Mouse (Mus musculus): ENCODE results near the gene Rrm2. TPM values are rescaled to one million over a fixed set of nuclear protein-coding genes. Genes with fewer than 3 reads are reported as not detected.
A peak's percentile ranks its signal among the peaks of the same experiment; 100 is the strongest.

Rrm2 gene
- polyA plus RNA-seq, 2 experiments: 60.6 to 128 TPM

DNA sequence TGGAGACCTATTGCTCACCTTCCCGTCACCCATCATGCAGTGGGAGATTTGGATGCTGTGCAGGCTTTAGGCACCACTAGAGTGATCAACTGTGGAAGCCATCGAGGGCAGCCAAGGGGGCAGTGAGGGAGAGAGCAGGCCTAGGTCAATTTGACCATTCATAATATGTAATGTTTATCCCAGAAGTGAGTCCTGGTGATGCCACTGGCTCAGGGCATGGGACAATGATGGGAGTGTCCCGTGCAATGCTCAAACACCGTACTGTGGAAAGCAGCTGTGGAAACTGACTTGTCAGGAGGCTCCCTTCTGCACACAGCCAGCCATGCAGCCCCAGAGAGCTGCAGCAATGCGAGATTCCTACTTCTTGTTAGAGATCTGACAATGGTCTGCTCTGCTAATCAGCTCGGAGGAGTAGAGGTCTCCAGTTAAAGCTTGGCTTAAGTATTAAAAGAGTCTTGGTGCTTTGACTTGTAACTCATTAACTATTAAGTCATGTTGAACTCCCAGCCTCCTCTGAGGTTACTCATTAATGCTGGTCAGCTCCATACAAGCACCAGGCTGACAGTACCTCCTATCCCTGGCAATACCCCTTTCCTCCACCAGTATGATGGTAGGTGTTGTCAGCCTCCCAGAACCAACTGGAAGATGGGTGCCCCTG, 21.9 kb upstream of the Rrm2 start:
- ATAC-seq (ENCODE audit: low FRiP score, low read depth): no peak
- no peak overlapping the region for H3K4me2 ChIP-seq (replicated peaks; ENCODE audit: low read depth, low read length, severe bottlenecking)

DNA sequence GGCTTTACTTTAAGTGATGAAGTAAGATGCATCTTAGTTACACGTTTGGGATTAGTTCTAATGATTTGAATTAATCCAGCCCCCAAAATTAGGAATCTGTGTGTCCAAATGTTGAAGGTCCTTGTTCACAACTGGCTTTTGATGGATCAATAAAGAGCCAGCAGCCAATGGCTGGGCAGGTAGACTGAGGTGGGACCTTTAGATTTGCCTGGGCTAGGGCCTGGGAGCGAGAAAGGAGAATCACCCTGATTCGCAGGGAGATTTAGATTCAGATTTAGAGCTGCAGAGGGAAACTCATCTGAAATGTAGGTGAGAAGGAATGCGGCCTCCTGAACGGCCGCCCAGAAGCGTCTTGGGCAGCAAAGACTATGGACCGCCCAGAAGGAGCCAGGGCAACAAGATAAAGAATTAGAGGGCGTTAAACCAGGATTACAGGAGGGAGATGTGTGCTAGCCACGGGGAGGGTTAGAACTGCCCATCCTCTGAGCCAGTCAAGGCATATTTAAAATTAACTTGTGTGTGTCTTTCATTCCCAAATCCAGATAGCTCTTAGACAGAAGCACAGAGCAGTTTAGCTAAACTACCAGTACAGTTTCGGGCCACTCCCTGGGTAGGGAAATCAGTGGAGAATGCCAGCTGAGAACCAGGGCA, 21.2 kb upstream of the Rrm2 start:
- ATAC-seq (ENCODE audit: low FRiP score, low read depth): no peak
- Histone ChIP-seq H3K27me3 (ENCODE audit: control insufficient read depth, insufficient read depth, low read length) (peaks cover 6% of the 10 kb centered on the region), H3K4me1 (ENCODE audit: control insufficient read depth, insufficient read depth, low read length) (peaks cover 4% of the 10 kb centered on the region), H3K27ac (replicated peaks; ENCODE audit: low read depth, low read length) (no peak overlapping the region), H3K36me3 (ENCODE audit: control insufficient read depth, insufficient read depth, low read length) (no peaks in the 10 kb centered on the region), H3K4me2 (replicated peaks; ENCODE audit: low read depth, low read length, severe bottlenecking) (no peak overlapping the region), H3K9me3 (ENCODE audit: control insufficient read depth, low read length) (no peaks in the 10 kb centered on the region), H3K9ac (ENCODE audit: low read depth, low read length, severe bottlenecking) (no peak overlapping the region), H3K4me3 (replicated peaks; ENCODE audit: low read length) (no peak overlapping the region)
- no peak for DNase-seq (ENCODE audit: low spot score)
- 73% methylated on average over 11 of the region's 11 CpGs for WGBS
- TF ChIP-seq POLR2A (IDR thresholded peaks at IDR 0.05; ENCODE audit: borderline replicate concordance, extremely low read depth, insufficient read depth, insufficient read length): no peak

More for the DNA sequence above, 21.9 kb upstream of the Rrm2 start:
- no peak overlapping the region for H3K27ac ChIP-seq (replicated peaks; ENCODE audit: low read depth, low read length)
- no peak overlapping the region for H3K9ac ChIP-seq (ENCODE audit: low read depth, low read length, severe bottlenecking)
- DNase-seq (ENCODE audit: low spot score): no peak
- peaks cover 13% of the 10 kb centered on the region for H3K27me3 ChIP-seq (ENCODE audit: control insufficient read depth, insufficient read depth, low read length)
- no peak overlapping the region for H3K4me3 ChIP-seq (replicated peaks; ENCODE audit: low read length)
- 77% methylated on average over 6 of the region's 6 CpGs for WGBS
- peaks cover 9% of the 10 kb centered on the region for H3K4me1 ChIP-seq (ENCODE audit: control insufficient read depth, insufficient read depth, low read length)
- H3K9me3 ChIP-seq (ENCODE audit: control insufficient read depth, low read length): no peaks in the 10 kb centered on the region
- H3K36me3 ChIP-seq (ENCODE audit: control insufficient read depth, insufficient read depth, low read length): no peaks in the 10 kb centered on the region
- no peak for TF ChIP-seq POLR2A (IDR thresholded peaks at IDR 0.05; ENCODE audit: borderline replicate concordance, extremely low read depth, insufficient read depth, insufficient read length)

- Histone ChIP-seq H3K27ac (replicated peaks; ENCODE audit: low read depth, low read length) (no peak overlapping the region), H3K4me2 (replicated peaks; ENCODE audit: low read depth, low read length, severe bottlenecking) (no peak overlapping the region), H3K9ac (ENCODE audit: low read depth, low read length, severe bottlenecking) (no peak overlapping the region), H3K27me3 (ENCODE audit: control insufficient read depth, insufficient read depth, low read length) (no peaks in the 10 kb centered on the region), H3K36me3 (ENCODE audit: control insufficient read depth, insufficient read depth, low read length) (no peaks in the 10 kb centered on the region), H3K4me1 (ENCODE audit: control insufficient read depth, insufficient read depth, low read length) (no peaks in the 10 kb centered on the region), H3K4me3 (replicated peaks; ENCODE audit: low read length) (no peak overlapping the region), H3K9me3 (ENCODE audit: control insufficient read depth, low read length) (no peaks in the 10 kb centered on the region)
- DNase-seq (ENCODE audit: low spot score) (no peak), ATAC-seq (ENCODE audit: low FRiP score, low read depth) (no peak)
- 75% methylated on average over 3 of the region's 3 CpGs for WGBS
- TF ChIP-seq POLR2A (IDR thresholded peaks at IDR 0.05; ENCODE audit: borderline replicate concordance, extremely low read depth, insufficient read depth, insufficient read length): no peak
Measured at GRCm38 (mm10) chr12:24690351-24690750, 17.7 kb upstream of the Rrm2 start.

GRCm38 (mm10) chr12:24696500-24697483, 11.2 kb upstream of the Rrm2 start:
- Histone ChIP-seq H3K9me3 (ENCODE audit: control insufficient read depth, low read length) (no peaks in the 10 kb centered on the region), H3K4me2 (replicated peaks; ENCODE audit: low read depth, low read length, severe bottlenecking) (no peak overlapping the region), H3K4me1 (ENCODE audit: control insufficient read depth, insufficient read depth, low read length) (no peaks in the 10 kb centered on the region), H3K4me3 (replicated peaks; ENCODE audit: low read length) (no peak overlapping the region), H3K27ac (replicated peaks; ENCODE audit: low read depth, low read length) (no peak overlapping the region), H3K9ac (ENCODE audit: low read depth, low read length, severe bottlenecking) (no peak overlapping the region), H3K36me3 (ENCODE audit: control insufficient read depth, insufficient read depth, low read length) (no peaks in the 10 kb centered on the region), H3K27me3 (ENCODE audit: control insufficient read depth, insufficient read depth, low read length) (no peaks in the 10 kb centered on the region)
- TF ChIP-seq POLR2A (IDR thresholded peaks at IDR 0.05; ENCODE audit: borderline replicate concordance, extremely low read depth, insufficient read depth, insufficient read length): no peak
- DNase-seq (ENCODE audit: low spot score) (peak; percentile 85), ATAC-seq (ENCODE audit: low FRiP score, low read depth) (peak; percentile 84)
- 38% methylated on average over 16 of the region's 16 CpGs for WGBS
